Mouse (Mus musculus): ENCODE measurements around the gene Amh. TPM values are rescaled to one million over a fixed set of nuclear protein-coding genes. Genes with fewer than 3 reads are reported as not detected.

Amh gene
- total RNA-seq, 2 experiments from 2014 or later = 0.20 to 0.21 TPM

DNA sequence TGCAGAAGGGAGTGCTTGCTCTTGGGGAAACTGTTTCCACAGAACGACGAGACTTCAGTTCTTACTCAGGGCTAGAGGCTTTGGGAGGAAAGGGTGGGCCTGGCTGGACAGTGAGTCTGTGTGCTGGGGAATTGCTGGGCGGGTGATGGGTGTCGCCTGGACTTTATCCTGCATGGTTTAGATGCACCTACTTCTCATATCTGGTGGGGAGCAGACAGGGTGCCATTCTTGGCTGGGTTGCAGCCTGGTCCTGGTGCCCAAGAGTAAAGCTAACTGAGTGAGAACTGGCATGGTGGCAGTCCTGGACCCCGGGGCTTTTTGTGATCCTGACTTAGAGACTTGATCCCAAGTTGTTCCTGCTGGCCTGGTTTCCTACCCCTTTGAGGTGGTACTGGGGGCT lies 51.9 kb downstream of the Amh start:
- no peak for DNase-seq

Small RNAs within 50 kb of the gene (microRNA-seq; reads per million reads assigned to microRNA genes)
- gene Mir1982 (ENCODE audit: borderline replicate concordance in 2 of 2) = 1.5 to 2.1 reads per million in 2 experiments

Other genes starting within 250 kb of the Amh start
- gene Rexo1, start 243.7 kb upstream of the Amh start, total RNA-seq (2021) = 1 to 10 TPM; 8.4 to 9.3 TPM
- gene Klf16, start 227.9 kb upstream of the Amh start, total RNA-seq (2021) = 1 to 10 TPM; 1.2 to 2.0 TPM
- gene Abhd17a, start 214.9 kb upstream of the Amh start, total RNA-seq (2021) = 10 to 100 TPM; 53.8 to 58.8 TPM
- gene Scamp4, start 202.4 kb upstream of the Amh start, total RNA-seq (2021) = 10 to 100 TPM; 14.3 to 18.4 TPM
- gene Adat3, start 202.4 kb upstream of the Amh start, total RNA-seq (2021) = 1 to 10 TPM in 1 of 2 experiments, under 1 TPM in 1; 0.92 to 1.2 TPM
- under 1 TPM; 0.21 to 0.33 TPM for gene Gm49322, start 199.2 kb upstream of the Amh start, total RNA-seq (2021)
- 10 to 100 TPM; 85.8 to 99.9 TPM for gene Csnk1g2, start 182.4 kb upstream of the Amh start, total RNA-seq (2021)
- 10 to 100 TPM; 30.5 to 31.4 TPM for gene Btbd2, start 148.2 kb upstream of the Amh start, total RNA-seq (2021)
- 100 to 1,000 TPM; 243 to 270 TPM for gene Mknk2, start 127.1 kb upstream of the Amh start, total RNA-seq (2021)
- 1 to 10 TPM; 5.7 to 6.8 TPM for gene Mob3a, start 103.3 kb upstream of the Amh start, total RNA-seq (2021)
- 1 to 10 TPM; 2.4 to 3.8 TPM for gene Izumo4, start 103.1 kb upstream of the Amh start, total RNA-seq (2021)
- 10 to 100 TPM; 22.1 to 25.0 TPM for gene Ap3d1, start 63.0 kb upstream of the Amh start, total RNA-seq (2021)
- gene Dot1l, start 50.0 kb upstream of the Amh start, total RNA-seq (2021) = 10 to 100 TPM; 24.6 TPM
- 10 to 100 TPM; 24.0 to 24.9 TPM for gene Sf3a2, start 7.0 kb upstream of the Amh start, total RNA-seq (2021)
- 10 to 100 TPM; 22.4 to 27.3 TPM for gene Plekhj1, start 6.6 kb upstream of the Amh start, total RNA-seq (2021)
- gene Jsrp1, start 8.3 kb downstream of the Amh start, total RNA-seq (2021) = 100 to 1,000 TPM; 395 to 415 TPM
- 100 to 1,000 TPM; 651 to 657 TPM for gene Oaz1, start 21.4 kb downstream of the Amh start, total RNA-seq (2021)
- gene Lingo3, start 38.8 kb downstream of the Amh start, total RNA-seq (2021) = 10 to 100 TPM; 13.3 to 15.5 TPM
- 10 to 100 TPM; 19.0 to 22.3 TPM for gene Lsm7, start 50.0 kb downstream of the Amh start, total RNA-seq (2021)
- gene Sppl2b, start 50.0 kb downstream of the Amh start, total RNA-seq (2021) = 10 to 100 TPM; 21.7 to 23.6 TPM
- gene Tmprss9, start 66.6 kb downstream of the Amh start, total RNA-seq (2021) = not detected
- gene Timm13, start 95.7 kb downstream of the Amh start, total RNA-seq (2021) = 100 to 1,000 TPM; 114 to 125 TPM
- 1 to 10 TPM; 3.7 to 5.1 TPM for gene Lmnb2, start 113.0 kb downstream of the Amh start, total RNA-seq (2021)
- gene Gadd45b, start 124.8 kb downstream of the Amh start, total RNA-seq (2021) = 10 to 100 TPM; 12.7 to 30.0 TPM
- 1 to 10 TPM in 1 of 2 experiments, under 1 TPM in 1; 0.61 to 1.1 TPM for gene Gng7, start 209.7 kb downstream of the Amh start, total RNA-seq (2021)
- gene Diras1, start 220.4 kb downstream of the Amh start, total RNA-seq (2021) = under 1 TPM in 1 of 2 experiments, not detected in 1; 0.51 TPM
- gene Slc39a3, start 232.2 kb downstream of the Amh start, total RNA-seq (2021) = 10 to 100 TPM; 13.5 to 13.9 TPM